Mouse (Mus musculus) testis, adult 2 months (tissue): ENCODE results near the gene Plekhj1.

ENCODE experiments used
- CTCF ChIP-seq: fragments of 200-500 bp; IDR thresholded peaks from 2 replicates; pipeline ENCODE4 v1.5.1; 2012; ENCODE audit warnings: low read depth, mild to moderate bottlenecking, inconsistent platforms, low read length, moderate library complexity; ENCODE audit not compliant: control insufficient read depth, insufficient read depth, insufficient replicate concordance
- POLR2A ChIP-seq: fragments of 200-500 bp; IDR thresholded peaks from 2 replicates; pipeline ENCODE4 v1.6.1; 2012; ENCODE audit warnings: low read depth, mild to moderate bottlenecking, inconsistent platforms, low read length, moderate library complexity; ENCODE audit not compliant: control insufficient read depth

GRCm38 (mm10) chr10:80843931-80844547 is 45.6 kb upstream of the Plekhj1 start, which contains the start of gene Lingo3:
- no peak for TF ChIP-seq CTCF
- no peak for TF ChIP-seq POLR2A
